Mouse (Mus musculus) embryonic fibroblast, embryonic 13.5 days (primary cell): Measurements from ENCODE around the gene Noxo1.
"Not testable (repeated sequence)": the region's sequence is repeated elsewhere in the genome, so short reads cannot be mapped to it uniquely, and the experiment has no call there.

Source experiments
- CTCF ChIP-seq: IDR thresholded peaks from 2 replicates; pipeline ENCODE4 v1.5.1; 2011; ENCODE audit warnings: mild to moderate bottlenecking, control low read depth, low read length, moderate library complexity, borderline replicate concordance; ENCODE audit not compliant: insufficient read depth
- POLR2A ChIP-seq: IDR thresholded peaks from 2 replicates; pipeline ENCODE4 v1.6.1; 2011; ENCODE audit warnings: low read depth, mild to moderate bottlenecking, control low read depth, low read length, moderate library complexity

- TF ChIP-seq CTCF, POLR2A: not testable (repeated sequence)
Measured at GRCm38 (mm10) chr17:24718938-24719337, 22.9 kb downstream of the Noxo1 start.
